Mouse (Mus musculus) frontal cortex, postnatal 25 days (tissue): ENCODE data around the gene Cbx8.

Source experiments
- DNase-seq, 2 experiments: peaks; one replicate each; pipeline ENCODE4 v3.0.0; 2022; ENCODE audit warnings: low spot score in 2 of 2

Cbx8 gene

DNA sequence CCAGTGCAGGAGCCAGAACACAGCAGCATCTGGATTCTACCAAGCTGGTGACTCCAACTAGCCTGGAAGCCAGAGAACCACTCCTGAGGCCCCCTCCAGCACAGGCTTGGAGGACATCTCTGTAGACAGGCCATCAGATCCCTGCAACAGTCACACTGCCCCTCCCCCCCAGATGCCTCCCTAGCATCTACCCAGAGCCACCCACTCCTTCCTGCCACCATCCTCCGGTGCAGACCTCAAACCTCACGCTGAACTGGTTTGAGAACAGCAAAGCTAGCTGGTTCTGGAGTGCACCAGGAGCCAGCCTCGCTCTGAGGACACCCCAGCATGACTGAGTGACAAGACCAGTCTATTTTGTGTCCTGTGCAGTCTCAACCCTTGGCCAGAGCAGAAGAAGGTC lies 48.0 kb downstream of the Cbx8 start:
- no peak for DNase-seq

DNA sequence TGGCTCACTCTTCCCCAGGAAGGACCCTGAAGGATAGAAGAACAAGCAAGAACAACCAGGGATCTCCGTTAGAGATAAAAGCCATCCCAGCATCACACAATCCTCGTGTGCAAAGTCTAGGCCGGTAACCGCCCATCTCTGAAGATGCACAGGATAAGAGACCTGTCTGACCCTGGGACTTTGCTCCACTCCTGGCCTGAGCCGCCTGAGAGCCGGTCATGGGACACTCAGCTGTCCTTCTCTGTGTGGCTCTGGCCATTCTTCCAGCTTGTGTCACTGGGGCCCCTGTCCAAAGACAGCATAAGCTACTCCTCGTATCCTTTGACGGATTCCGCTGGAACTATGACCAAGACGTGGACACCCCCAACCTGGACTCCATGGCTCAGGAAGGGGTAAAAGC lies 52.8 kb downstream of the Cbx8 start, which contains the start of gene Enpp7:
Gene Enpp7, plus strand, starts transcription at position 190 of the 400 bp plus-strand sequence.
- no peak for DNase-seq
